Mouse (Mus musculus) myocyte (in vitro differentiated cells): ENCODE measurements at regions not wholly inside any gene's neighbourhood (a gene's known extent, or its start where the extent isn't known, plus 50 kb on each side); places are given as distances from the start of the nearest gene placed in this dataset.

Experiments used
- H3K27me3 ChIP-seq: one replicate; pipeline ENCODE4 v1.6.1; 2011; ENCODE audit not compliant: control insufficient read depth, insufficient read depth, insufficient read length
- H3K36me3 ChIP-seq: one replicate; pipeline ENCODE4 v1.6.1; 2011; ENCODE audit not compliant: control insufficient read depth, insufficient read depth
- H3K4me2 ChIP-seq: one replicate; pipeline ENCODE4 v1.6.1; 2011; ENCODE audit warnings: low read depth, control low read depth
- H3K4me3 ChIP-seq: one replicate; pipeline ENCODE4 v1.5.1; 2011; ENCODE audit warnings: mild to moderate bottlenecking, control low read depth, moderate library complexity
- H3K79me2 ChIP-seq: one replicate; pipeline ENCODE4 v1.6.1; 2011; ENCODE audit not compliant: control insufficient read depth, insufficient read depth
- H3ac ChIP-seq: one replicate; pipeline ENCODE4 v1.6.1; 2011; ENCODE audit not compliant: control insufficient read depth, insufficient read length
- CEBPB ChIP-seq: IDR thresholded peaks from 2 replicates; pipeline ENCODE4 v1.6.1; 2011; ENCODE audit warnings: mild to moderate bottlenecking, moderate library complexity; ENCODE audit not compliant: poor library complexity, insufficient read depth, severe bottlenecking
- E2F4 ChIP-seq: IDR thresholded peaks from one replicate; pipeline ENCODE4 v1.6.1; 2011; ENCODE audit warnings: mild to moderate bottlenecking, control low read depth, moderate library complexity; ENCODE audit not compliant: insufficient read depth
- MAX ChIP-seq: IDR thresholded peaks from one replicate; pipeline ENCODE4 v1.6.1; 2011; ENCODE audit warnings: low read depth, mild to moderate bottlenecking, control low read depth
- MYOD1 ChIP-seq, 3 experiments: IDR thresholded peaks; one replicate each; pipeline ENCODE4 v1.6.1; 2011; ENCODE audit warnings: control low read depth in 2 of 3, low read depth in 2 of 3, mild to moderate bottlenecking in 2 of 3, moderate library complexity in 1 of 3; ENCODE audit not compliant: insufficient read length in 2 of 3, control insufficient read depth in 1 of 3
- MYOG ChIP-seq, 3 experiments: IDR thresholded peaks; one replicate each; pipeline ENCODE4 v1.6.1; 2011; ENCODE audit warnings: control low read depth in 2 of 3, low read depth in 2 of 3, mild to moderate bottlenecking in 2 of 3; ENCODE audit not compliant: insufficient read length in 2 of 3, control insufficient read depth in 1 of 3, insufficient read depth in 1 of 3
- POLR2A ChIP-seq: IDR thresholded peaks from one replicate; pipeline ENCODE4 v1.6.1; 2011; ENCODE audit warnings: low read depth, mild to moderate bottlenecking, control low read depth, moderate library complexity; ENCODE audit not compliant: insufficient read length
- POLR2AphosphoS2 ChIP-seq: IDR thresholded peaks from one replicate; pipeline ENCODE4 v1.6.1; 2011; ENCODE audit warnings: low read depth, control low read depth; ENCODE audit not compliant: insufficient read length
- REST ChIP-seq: IDR thresholded peaks from one replicate; pipeline ENCODE4 v1.6.1; 2011; ENCODE audit warnings: mild to moderate bottlenecking, control low read depth, moderate library complexity; ENCODE audit not compliant: insufficient read depth, insufficient read length
- SRF ChIP-seq: IDR thresholded peaks from one replicate; pipeline ENCODE4 v1.6.1; 2011; ENCODE audit warnings: low read depth; ENCODE audit not compliant: control insufficient read depth, insufficient read length
- TCF12 ChIP-seq: IDR thresholded peaks from one replicate; pipeline ENCODE4 v1.6.1; 2011; ENCODE audit warnings: mild to moderate bottlenecking, control low read depth; ENCODE audit not compliant: poor library complexity, insufficient read depth, severe bottlenecking
- TCF3 ChIP-seq: IDR thresholded peaks from one replicate; pipeline ENCODE4 v1.6.1; 2011; ENCODE audit warnings: low read depth, control low read depth; ENCODE audit not compliant: insufficient read length
- USF1 ChIP-seq: IDR thresholded peaks from one replicate; pipeline ENCODE4 v1.6.1; 2011; ENCODE audit warnings: low read depth, mild to moderate bottlenecking, control low read depth, moderate library complexity

- Histone ChIP-seq H3ac (no peak overlapping the region), H3K4me2 (no peak overlapping the region), H3K36me3 (no peaks in the 10 kb centered on the region), H3K4me3 (no peak overlapping the region), H3K79me2 (no peaks in the 10 kb centered on the region), H3K27me3 (no peaks in the 10 kb centered on the region)
- no peak for TF ChIP-seq E2F4
- TF ChIP-seq SRF, result no peak
- no peak for TF ChIP-seq TCF3
- TF ChIP-seq CEBPB, result no peak
- TF ChIP-seq TCF12, result no peak
- no peak for TF ChIP-seq POLR2AphosphoS2
- no peak for TF ChIP-seq MYOD1 (IDR thresholded peaks at IDR 0.05; ENCODE audit: control insufficient read depth in 1 of 3, insufficient read length in 2 of 3, low read depth in 2 of 3)
- no peak for TF ChIP-seq REST
- no peak for TF ChIP-seq MAX
- no peak for TF ChIP-seq MYOG (IDR thresholded peaks at IDR 0.05; ENCODE audit: control insufficient read depth in 1 of 3, insufficient read depth in 1 of 3, insufficient read length in 2 of 3, low read depth in 2 of 3)
- no peak for TF ChIP-seq USF1
These were observed 1600.8 kb downstream of the Efnb2 start for GRCm38 (mm10) chr8:7060255-7060656.

- no peak for TF ChIP-seq REST
- TF ChIP-seq USF1, result peak; percentile 57
- Histone ChIP-seq H3K79me2 (no peaks in the 10 kb centered on the region), H3K36me3 (no peaks in the 10 kb centered on the region), H3K27me3 (no peaks in the 10 kb centered on the region), H3K4me3 (no peak overlapping the region), H3ac (no peak overlapping the region), H3K4me2 (no peak overlapping the region)
These were observed 1634.7 kb downstream of the Efnb2 start for GRCm38 (mm10) chr8:7026247-7026844.

GRCm38 (mm10) chr8:7024336-7024735 is 1636.7 kb downstream of the Efnb2 start:
- H3K79me2 ChIP-seq, result no peaks in the 10 kb centered on the region
- H3K4me2 ChIP-seq, result no peak overlapping the region
- no peak overlapping the region for H3K4me3 ChIP-seq
- no peaks in the 10 kb centered on the region for H3K27me3 ChIP-seq
- TF ChIP-seq REST (no peak), MAX (no peak), CEBPB (no peak), SRF (no peak), POLR2A (no peak), USF1 (no peak), MYOD1 (IDR thresholded peaks at IDR 0.05; ENCODE audit: control insufficient read depth in 1 of 3, insufficient read length in 2 of 3, low read depth in 2 of 3) (no peak), TCF12 (no peak), TCF3 (no peak), POLR2AphosphoS2 (no peak), MYOG (IDR thresholded peaks at IDR 0.05; ENCODE audit: control insufficient read depth in 1 of 3, insufficient read depth in 1 of 3, insufficient read length in 2 of 3, low read depth in 2 of 3) (no peak)
- H3K36me3 ChIP-seq, result no peaks in the 10 kb centered on the region
- no peak overlapping the region for H3ac ChIP-seq

- Histone ChIP-seq H3K4me3 (no peak overlapping the region), H3K79me2 (no peaks in the 10 kb centered on the region), H3K36me3 (no peaks in the 10 kb centered on the region), H3K4me2 (peak overlapping the region; percentile 25), H3ac (no peak overlapping the region), H3K27me3 (no peaks in the 10 kb centered on the region)
- TF ChIP-seq USF1 (peak; percentile 20), SRF (no peak), CEBPB (no peak), TCF12 (no peak), POLR2AphosphoS2 (no peak), POLR2A (no peak)
These were observed 1649.2 kb downstream of the Efnb2 start for GRCm38 (mm10) chr8:7011881-7012280.

- Histone ChIP-seq H3K4me2 (no peak overlapping the region), H3K4me3 (no peak overlapping the region), H3K27me3 (no peaks in the 10 kb centered on the region), H3ac (no peak overlapping the region), H3K79me2 (no peaks in the 10 kb centered on the region), H3K36me3 (no peaks in the 10 kb centered on the region)
- no peak for TF ChIP-seq CEBPB
- no peak for TF ChIP-seq USF1
- no peak for TF ChIP-seq MAX
- TF ChIP-seq REST, result no peak
- TF ChIP-seq E2F4, result no peak
- no peak for TF ChIP-seq TCF3
- no peak for TF ChIP-seq SRF
- TF ChIP-seq MYOD1 (IDR thresholded peaks at IDR 0.05; ENCODE audit: control insufficient read depth in 1 of 3, insufficient read length in 2 of 3, low read depth in 2 of 3), result no peak
- TF ChIP-seq MYOG (IDR thresholded peaks at IDR 0.05; ENCODE audit: control insufficient read depth in 1 of 3, insufficient read depth in 1 of 3, insufficient read length in 2 of 3, low read depth in 2 of 3), result no peak
These were observed 1669.5 kb downstream of the Efnb2 start for GRCm38 (mm10) chr8:6991516-6991915.
